Mouse (Mus musculus) kidney, postnatal 36 days (tissue): Measurements from ENCODE around the gene Tmem254a.
"Not testable (repeated sequence)": the region's sequence is repeated elsewhere in the genome, so short reads cannot be mapped to it uniquely, and the experiment has no call there.

Source experiments
- DNase-seq, 2 experiments: peaks; one replicate each; pipeline ENCODE4 v3.0.0; 2021 to 2022; ENCODE audit warnings: mixed read lengths in 2 of 2

Tmem254a gene

GRCm38 (mm10) chr14:25927562-25927881 is at the start of gene Tmem254a:
TSS of gene Tmem254a (minus strand) at chr14:25927672.
- DNase-seq: not testable (repeated sequence)

- not testable (repeated sequence) for DNase-seq
These were observed 30.4 kb upstream of the Tmem254a start for GRCm38 (mm10) chr14:25957861-25958260.

GRCm38 (mm10) chr14:25938004-25938403 is 10.5 kb upstream of the Tmem254a start, which contains the start of gene Cphx1:
TSS of gene Cphx1 (plus strand) at chr14:25938304.
- DNase-seq: not testable (repeated sequence)

DNA sequence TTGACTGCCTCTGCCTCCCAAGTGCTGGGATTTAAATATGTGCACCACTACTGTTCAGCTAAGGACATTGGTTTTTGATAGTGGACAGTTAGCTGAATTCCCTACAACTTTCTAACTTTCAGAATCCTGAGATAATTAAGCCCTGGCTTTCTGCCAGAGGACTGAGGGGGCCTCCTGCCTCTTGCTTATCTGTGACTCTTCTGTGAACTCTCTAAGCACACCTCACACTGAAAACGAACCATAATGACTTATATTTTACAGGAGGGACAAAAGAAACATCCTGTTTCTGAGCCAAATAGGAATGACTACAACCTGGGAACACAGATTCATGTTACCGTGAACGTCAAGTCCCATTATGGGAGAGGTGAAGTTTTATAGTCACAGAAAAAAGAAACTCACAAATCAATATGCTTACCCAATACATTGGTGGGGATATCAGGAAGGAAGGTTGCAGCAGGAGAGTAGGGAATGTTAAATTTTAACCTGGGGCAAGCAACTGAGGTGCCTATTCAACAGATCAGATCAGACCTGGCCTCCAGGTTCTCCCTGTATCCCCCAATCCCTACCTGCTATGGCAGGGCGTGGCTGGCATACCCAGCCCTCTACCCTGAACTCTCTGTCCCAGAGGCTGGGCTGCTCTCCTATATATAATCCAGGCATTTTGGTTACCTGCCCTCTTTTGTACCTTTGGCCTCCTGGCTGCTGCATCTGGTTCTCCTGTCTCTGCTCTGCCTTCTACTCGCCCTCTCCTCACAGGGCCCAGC is 9.6 kb upstream of the Tmem254a start:
- DNase-seq: not testable (repeated sequence)

DNA sequence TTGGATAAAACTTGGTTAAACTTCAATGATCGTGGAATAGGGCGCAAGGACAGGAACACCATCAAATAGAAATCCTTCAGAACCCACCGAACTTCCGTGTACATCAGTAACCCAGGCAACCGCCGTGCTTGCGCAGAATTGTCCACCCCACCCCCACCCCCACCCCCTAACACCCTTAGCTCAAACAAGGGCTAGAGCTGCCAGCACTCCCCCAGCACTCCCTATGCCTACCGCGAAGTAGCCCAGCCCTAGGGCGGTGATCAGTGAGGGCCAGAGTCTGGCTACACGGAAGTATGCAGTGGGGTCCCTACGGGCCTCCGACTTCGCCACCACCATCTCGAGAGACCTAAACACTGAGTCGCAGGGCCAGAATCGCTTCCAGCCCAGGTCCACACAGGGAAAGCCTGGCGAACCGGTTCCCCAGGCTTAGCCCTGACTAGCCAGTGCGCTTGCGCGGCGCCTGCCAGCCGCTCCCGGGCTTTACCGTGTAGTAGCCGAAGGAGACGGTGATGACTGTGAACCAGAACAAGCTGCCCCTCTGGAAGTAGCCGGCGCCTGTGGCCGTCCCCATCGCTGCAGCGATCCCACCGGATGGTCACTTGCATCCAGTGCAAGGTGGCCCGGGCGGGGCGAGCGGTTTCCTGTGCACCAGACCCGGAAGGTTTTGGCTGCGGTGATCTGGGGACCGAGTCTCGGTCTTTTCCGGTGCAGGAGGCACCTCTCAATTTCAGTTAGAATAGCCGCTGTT is 484 bp downstream of the Tmem254a start:
- not testable (repeated sequence) for DNase-seq

- not testable (repeated sequence) for DNase-seq
These were observed 8.9 kb downstream of the Tmem254a start for GRCm38 (mm10) chr14:25918427-25919170.

GRCm38 (mm10) chr14:25908976-25909375 is 18.5 kb downstream of the Tmem254a start:
- DNase-seq: not testable (repeated sequence)

DNA sequence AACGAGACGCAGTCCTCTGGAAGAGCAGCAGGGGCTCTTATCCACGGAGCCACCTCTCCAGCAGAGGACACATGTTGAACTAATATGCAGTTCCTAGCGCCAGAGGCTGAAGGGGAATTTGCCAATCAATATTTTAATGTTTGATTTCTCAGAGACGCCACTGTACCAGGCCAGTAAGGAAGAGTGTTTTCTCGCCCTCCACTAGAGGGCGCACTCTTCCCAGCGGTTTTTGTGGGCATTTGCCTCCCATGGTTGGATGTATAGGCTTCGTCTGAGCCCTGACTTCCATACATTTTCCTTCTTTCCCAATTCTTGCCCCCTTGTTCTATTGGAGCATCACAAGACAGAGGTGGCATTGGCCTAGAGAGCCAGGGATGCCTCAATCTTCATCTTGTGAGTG is 20.2 kb downstream of the Tmem254a start:
- not testable (repeated sequence) for DNase-seq

DNA sequence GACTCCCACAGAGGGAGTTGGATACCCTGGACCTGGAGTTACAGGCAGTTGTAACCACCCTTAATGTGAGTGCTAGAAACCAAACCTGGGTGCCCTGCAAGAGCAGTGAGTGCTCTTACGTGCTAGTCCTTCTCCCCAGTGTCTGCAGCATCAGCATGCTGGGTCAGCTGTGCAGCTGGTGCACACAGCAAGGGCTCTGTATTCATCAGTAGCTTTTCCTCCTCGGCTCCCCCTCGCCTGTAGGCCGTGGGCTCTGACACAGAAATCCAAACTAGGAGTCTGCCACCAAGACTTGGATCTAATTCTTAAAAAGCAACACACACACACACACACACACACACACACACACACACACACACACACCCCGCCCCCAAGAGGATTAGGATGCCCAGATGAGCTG is 22.2 kb downstream of the Tmem254a start:
- not testable (repeated sequence) for DNase-seq

DNA sequence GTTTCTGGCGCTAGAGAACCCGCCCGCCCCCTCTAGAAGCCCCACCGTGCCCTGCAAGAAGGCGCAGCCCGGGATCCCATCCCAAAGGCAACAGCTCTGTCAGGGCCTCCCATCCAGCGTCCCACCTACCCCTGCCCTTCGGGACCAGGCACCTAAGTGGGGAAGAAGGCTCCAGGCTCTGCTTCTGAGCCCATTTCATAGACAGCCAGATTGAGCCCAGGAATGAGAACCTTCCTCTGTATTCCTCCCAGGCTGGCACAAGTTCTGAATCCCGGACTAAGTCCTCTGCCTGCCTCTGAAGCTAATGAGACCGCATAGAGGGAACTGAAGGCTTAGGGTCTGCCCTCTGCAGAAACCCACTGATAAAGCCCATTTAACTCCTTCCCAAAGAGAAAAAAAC is 24.5 kb downstream of the Tmem254a start, which contains the start of gene Plac9a:
Gene Plac9a, minus strand, starts transcription at position 101 of the 400 bp plus-strand sequence.
- not testable (repeated sequence) for DNase-seq

DNA sequence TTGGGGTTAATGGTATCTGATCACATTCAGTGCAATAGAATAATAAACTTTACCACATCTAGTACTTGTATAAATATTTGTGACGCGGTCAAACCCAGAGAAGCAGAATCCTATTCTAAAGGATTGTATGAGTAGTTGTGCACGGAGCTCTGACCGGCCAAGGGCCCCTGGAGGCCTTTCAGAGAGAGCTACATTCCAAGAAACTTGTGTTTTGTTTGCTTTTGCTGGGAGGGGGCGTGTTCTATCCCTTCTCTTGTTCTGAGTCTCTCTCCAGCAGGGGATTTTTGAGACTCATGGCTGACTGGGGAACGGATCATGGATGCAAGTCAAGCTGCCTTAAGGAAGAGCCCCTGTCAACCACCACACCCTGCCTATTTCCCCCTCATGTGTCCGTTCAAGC is 31.8 kb downstream of the Tmem254a start:
- not testable (repeated sequence) for DNase-seq

GRCm38 (mm10) chr14:25894566-25894965 is 32.9 kb downstream of the Tmem254a start:
- not testable (repeated sequence) for DNase-seq

DNA sequence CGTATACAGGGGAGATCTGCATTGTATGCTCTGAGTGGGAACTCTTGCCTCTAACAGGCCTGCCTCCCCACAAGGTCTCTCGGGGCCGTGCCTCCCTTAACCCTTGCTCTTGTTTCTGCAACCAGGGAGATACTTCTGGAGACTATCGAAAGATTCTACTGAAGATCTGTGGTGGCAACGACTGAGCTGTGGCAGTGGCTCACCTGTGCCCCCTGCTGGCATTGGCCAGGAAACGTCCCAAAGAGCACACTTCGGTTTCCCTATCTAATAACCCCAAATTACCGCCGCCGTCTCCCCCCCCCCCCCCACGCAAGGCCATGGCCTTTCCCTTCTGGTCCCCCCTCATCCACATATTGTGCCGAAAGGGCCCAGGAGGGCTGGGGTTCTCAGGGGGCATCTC is 41.6 kb downstream of the Tmem254a start:
- DNase-seq: not testable (repeated sequence)

GRCm38 (mm10) chr14:25881769-25882168 is 45.7 kb downstream of the Tmem254a start:
- not testable (repeated sequence) for DNase-seq

GRCm38 (mm10) chr14:25876640-25877039 is 50.8 kb downstream of the Tmem254a start:
- DNase-seq: not testable (repeated sequence)
